Mouse (Mus musculus): Measurements from ENCODE around the gene Ufsp2.

- TF ChIP-seq GATA1 (IDR thresholded peaks at IDR 0.05; ENCODE audit: borderline replicate concordance, low read length): no peak
- no peak for TF ChIP-seq FLI1 (IDR thresholded peaks at IDR 0.05; ENCODE audit: low read length)
These were observed 24.7 kb upstream of the Ufsp2 start for GRCm38 (mm10) chr8:45950622-45951021.

Data from megakaryocyte, embryonic 14.5 days (primary cell).